Mouse (Mus musculus) CH12.LX (cell line): ENCODE measurements around the gene Carmil1. TPM values are rescaled to one million over a fixed set of nuclear protein-coding genes. Genes with fewer than 3 reads are reported as not detected.

ENCODE experiments used
- DNase-seq: peaks from one replicate; pipeline ENCODE4 v3.0.0-alpha.2; 2013; ENCODE audit errors: extremely low read depth
- H3K27ac ChIP-seq: 2 replicates; pipeline ENCODE4 v1.5.1; 2012; ENCODE audit warnings: low read depth, mild to moderate bottlenecking, control low read depth, moderate library complexity; ENCODE audit not compliant: insufficient read depth
- H3K27me3 ChIP-seq: replicated peaks from 2 replicates; pipeline ENCODE3; 2012; ENCODE audit warnings: inconsistent platforms
- H3K36me3 ChIP-seq, 2 experiments: replicated peaks in 1 of 2; 2 replicates each; pipeline versions ENCODE3 to v1.6.1; 2012; ENCODE audit warnings: inconsistent platforms in 1 of 2, low read length in 1 of 2, mild to moderate bottlenecking in 1 of 2, mixed read lengths in 1 of 2, moderate library complexity in 1 of 2; ENCODE audit not compliant: control insufficient read depth in 1 of 2, insufficient read depth in 1 of 2
- H3K4me1 ChIP-seq, 2 experiments: 2 replicates each; pipeline ENCODE4 v1.6.1; 2012; ENCODE audit warnings: inconsistent platforms in 1 of 2, moderate library complexity in 1 of 2; ENCODE audit not compliant: insufficient read depth in 2 of 2, control insufficient read depth in 1 of 2
- H3K4me2 ChIP-seq: 2 replicates; pipeline ENCODE4 v1.6.1; 2012; ENCODE audit warnings: low read depth, mild to moderate bottlenecking, control low read depth; ENCODE audit not compliant: poor library complexity, insufficient read depth, severe bottlenecking
- H3K4me3 ChIP-seq, 3 experiments: fragments of 150-350 bp in 1 of 3; sonication (generic) in 1 of 3; replicated peaks in 1 of 3; 2 replicates each; pipeline versions ENCODE3 to v1.5.1; 2011 to 2012; ENCODE audit warnings: low read depth in 2 of 3, low read length in 2 of 3, mild to moderate bottlenecking in 2 of 3, moderate library complexity in 2 of 3, control low read depth in 1 of 3, improper control_type of control experiment in 1 of 3, inconsistent platforms in 1 of 3, mixed read lengths in 1 of 3; ENCODE audit not compliant: poor library complexity in 1 of 3
- H3K79me2 ChIP-seq: replicated peaks from 2 replicates; pipeline ENCODE4 v1.6.1; 2012; ENCODE audit warnings: mild to moderate bottlenecking, moderate library complexity; ENCODE audit not compliant: control insufficient read depth, poor library complexity, insufficient read depth, severe bottlenecking; ENCODE audit errors: extremely low read depth
- H3K9ac ChIP-seq: 2 replicates; pipeline ENCODE4 v1.6.1; 2012; ENCODE audit warnings: low read depth, mild to moderate bottlenecking, control low read depth, moderate library complexity; ENCODE audit not compliant: insufficient read depth
- H3K9me3 ChIP-seq: replicated peaks from 2 replicates; pipeline ENCODE3; 2012; ENCODE audit warnings: low read length, inconsistent platforms, mixed read lengths
- CTCF ChIP-seq, 2 experiments: IDR thresholded peaks in 1 of 2; conservative IDR thresholded peaks in 1 of 2; 2 replicates each; pipeline ENCODE4 v1.5.1; 2011 to 2012; ENCODE audit warnings: low read depth in 2 of 2, low read length in 2 of 2, improper control_type of control experiment in 1 of 2, inconsistent platforms in 1 of 2, mild to moderate bottlenecking in 1 of 2, moderate library complexity in 1 of 2
- E2F4 ChIP-seq: IDR thresholded peaks from 2 replicates; pipeline ENCODE4 v1.6.1; 2011; ENCODE audit warnings: low read depth, low read length, improper control_type of control experiment; ENCODE audit not compliant: insufficient replicate concordance
- ETS1 ChIP-seq: conservative IDR thresholded peaks from 2 replicates; pipeline ENCODE4 v1.6.1; 2012; ENCODE audit warnings: low read depth, mild to moderate bottlenecking, inconsistent platforms, low read length, improper control_type of control experiment, moderate library complexity
- IRF4 ChIP-seq: IDR thresholded peaks from 2 replicates; pipeline ENCODE4 v1.6.1; 2014; ENCODE audit warnings: low read depth, mild to moderate bottlenecking, inconsistent platforms, low read length, improper control_type of control experiment
- KAT2A ChIP-seq: IDR thresholded peaks from 2 replicates; pipeline ENCODE4 v1.6.1; 2012; ENCODE audit warnings: low read length, improper control_type of control experiment, inconsistent platforms; ENCODE audit not compliant: insufficient replicate concordance
- MAZ ChIP-seq: IDR thresholded peaks from 2 replicates; pipeline ENCODE4 v1.6.1; 2012; ENCODE audit warnings: low read depth, mild to moderate bottlenecking, inconsistent platforms, low read length, improper control_type of control experiment, moderate library complexity
- MEF2A ChIP-seq: IDR thresholded peaks from 2 replicates; pipeline ENCODE4 v1.6.1; 2014; ENCODE audit warnings: low read depth, mild to moderate bottlenecking, inconsistent platforms, low read length, improper control_type of control experiment, borderline replicate concordance
- MYC ChIP-seq: IDR thresholded peaks from 2 replicates; pipeline ENCODE4 v1.6.1; 2011; ENCODE audit warnings: low read depth, mild to moderate bottlenecking, improper control_type of control experiment, low read length
- NRF1 ChIP-seq: IDR thresholded peaks from 2 replicates; pipeline ENCODE4 v1.6.1; 2014; ENCODE audit warnings: low read depth, mild to moderate bottlenecking, inconsistent platforms, low read length, improper control_type of control experiment, moderate library complexity
- PAX5 ChIP-seq: IDR thresholded peaks from 2 replicates; pipeline ENCODE4 v1.6.1; 2012; ENCODE audit warnings: low read length, inconsistent platforms, mixed read lengths
- POLR2AphosphoS2 ChIP-seq: IDR thresholded peaks from 2 replicates; pipeline ENCODE4 v1.6.1; 2011; ENCODE audit warnings: low read depth, low read length, improper control_type of control experiment
- RAD21 ChIP-seq: IDR thresholded peaks from 2 replicates; pipeline ENCODE4 v1.6.1; 2011; ENCODE audit warnings: low read depth, mild to moderate bottlenecking, low read length, improper control_type of control experiment, moderate library complexity
- SIN3A ChIP-seq: IDR thresholded peaks from 2 replicates; pipeline ENCODE4 v1.6.1; 2012; ENCODE audit warnings: low read length, improper control_type of control experiment, inconsistent platforms
- SMC3 ChIP-seq: IDR thresholded peaks from 2 replicates; pipeline ENCODE4 v1.6.1; 2011; ENCODE audit warnings: low read depth, low read length, improper control_type of control experiment
- TBP ChIP-seq: conservative IDR thresholded peaks from 2 replicates; pipeline ENCODE4 v1.6.1; 2011; ENCODE audit warnings: low read depth, low read length, improper control_type of control experiment
- UBTF ChIP-seq: IDR thresholded peaks from 2 replicates; pipeline ENCODE4 v1.6.1; 2012; ENCODE audit warnings: low read depth, mild to moderate bottlenecking, inconsistent platforms, low read length, improper control_type of control experiment, moderate library complexity
- USF1 ChIP-seq: IDR thresholded peaks from 2 replicates; pipeline ENCODE4 v1.6.1; 2014; ENCODE audit warnings: low read depth, mild to moderate bottlenecking, inconsistent platforms, low read length, improper control_type of control experiment
- ZMIZ1 ChIP-seq: IDR thresholded peaks from 2 replicates; pipeline ENCODE4 v1.6.1; 2012; ENCODE audit warnings: low read depth, mild to moderate bottlenecking, inconsistent platforms, low read length, improper control_type of control experiment
- ZNF384 ChIP-seq: IDR thresholded peaks from 2 replicates; pipeline ENCODE4 v1.6.1; 2012; ENCODE audit warnings: low read depth, low read length, improper control_type of control experiment, inconsistent platforms
- dilution Hi-C: fragments of 300-500 bp; cut with MboI; formaldehyde crosslinking; loops from 2 replicates; pipeline ENCODE4 v1.14.3; 2020; ENCODE audit warnings: low sequenced_read_pairs; ENCODE audit not compliant: extremely low pct_unique_long_range_greater_than_20kb, extremely low pct_ligation_motif_present
- in situ Hi-C: fragments of 300-500 bp; cut with MboI; formaldehyde crosslinking; loops from 3 replicates; pipeline ENCODE4 v1.14.3; 2019; ENCODE audit warnings: low sequenced_read_pairs, low pct_ligation_motif_present, low pct_unique_long_range_greater_than_20kb, mixed read lengths
- polyA plus RNA-seq: library from polyadenylated mRNA; unstranded; fragments of >175 nt; gene quantifications from 2 replicates; pipeline ENCODE4 v1.2.1, GENCODE M21; 2012; ENCODE audit warnings: low read depth; ENCODE audit not compliant: insufficient read length
- total RNA-seq, 2 experiments: library from RNA; depleted of rRNA; stranded (reverse); fragments of 300-350 nt in 1 of 2; fragments of >200 nt in 1 of 2; gene quantifications; 2 replicates each; pipeline ENCODE4 v1.2.3; 2012 to 2014

Gene Carmil1
- total and polyA plus RNA-seq, 3 experiments, result 1.1 to 9.4 (median 7.2) TPM

GRCm38 (mm10) chr13:24144141-24144540 is 136.5 kb downstream of the Carmil1 start:
- Histone ChIP-seq H3K9me3 (no peaks in the 10 kb centered on the region), H3K79me2 (no peaks in the 10 kb centered on the region), H3K4me1 (no peaks in the 10 kb centered on the region), H3K4me2 (no peak overlapping the region), H3K36me3 (peaks cover 0 to 4% of the 10 kb centered on the region in 2 experiments), H3K27me3 (no peaks in the 10 kb centered on the region), H3K4me3 (no peak overlapping the region), H3K27ac (no peak overlapping the region), H3K9ac (no peak overlapping the region)
- TF ChIP-seq CTCF (conservative IDR thresholded peaks at IDR 0.05 in 1 of 2, IDR thresholded peaks at IDR 0.05 in 1 of 2; ENCODE audit: low read depth in 2 of 2, low read length in 2 of 2) (no peak), NRF1 (no peak), PAX5 (no peak), RAD21 (no peak), POLR2AphosphoS2 (no peak), MEF2A (no peak)
- dilution Hi-C loops, result no loop called here
- DNase-seq, result no peak
- in situ Hi-C loops, result no loop called here

DNA sequence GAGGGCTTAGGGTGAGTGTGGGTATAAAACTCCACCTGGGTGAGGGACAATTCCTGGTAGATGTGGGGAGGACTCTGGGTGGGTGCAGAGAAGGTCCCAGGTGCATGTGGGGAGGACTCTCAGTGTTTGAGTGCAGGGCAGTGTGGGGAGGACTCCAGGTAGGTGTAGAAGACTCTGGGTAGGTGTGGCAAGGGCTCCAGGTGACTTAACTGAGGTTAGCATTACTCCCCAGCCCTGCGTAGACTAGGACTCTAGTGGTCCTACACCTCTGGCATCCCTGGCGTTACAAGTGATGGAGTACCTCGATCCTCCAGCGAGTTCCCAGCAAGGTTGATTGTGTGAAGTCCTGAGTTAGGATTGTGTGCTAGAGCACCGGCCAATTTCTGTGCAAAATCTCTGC is 143.8 kb downstream of the Carmil1 start:
- Histone ChIP-seq H3K4me3 (no peak overlapping the region), H3K9ac (no peak overlapping the region), H3K79me2 (no peaks in the 10 kb centered on the region), H3K27ac (no peak overlapping the region), H3K4me1 (no peaks in the 10 kb centered on the region), H3K36me3 (peaks cover 0 to 19% of the 10 kb centered on the region in 2 experiments), H3K9me3 (no peaks in the 10 kb centered on the region), H3K4me2 (no peak overlapping the region), H3K27me3 (no peaks in the 10 kb centered on the region)
- in situ Hi-C loops (no loop called here), dilution Hi-C loops (no loop called here)
- TF ChIP-seq KAT2A (no peak), ETS1 (no peak), MAZ (no peak), NRF1 (no peak), MYC (no peak), SIN3A (no peak), SMC3 (no peak), TBP (no peak), UBTF (no peak), E2F4 (no peak), ZMIZ1 (no peak), USF1 (no peak), ZNF384 (no peak), IRF4 (no peak)
- DNase-seq, result no peak
